ENCODE assay signal across 30 mouse cellular contexts in genomic region chr2:118484386-118484898, GRCm38 (mm10). TPM values are rescaled to one million over a fixed set of nuclear protein-coding genes. Genes with fewer than 3 reads are reported as not detected.
DNase-seq lines count a peak whose midpoint lies in the region; ATAC-seq lines count a peak whose summit lies in the region.
"Had no signal": no experiment of that assay in that cellular context is flagged by ENCODE, and none has a peak within 500 bp of the region (broad histone marks: within the 10 kb centered on the region; RNA-seq: fewer than 3 reads in every experiment).

No protein-coding gene starts in this region.

- H3K9me3 ChIP-seq in kidney, embryonic 14.5 days (ENCODE audit: control insufficient read depth, low read length) = peaks cover 4% of the 10 kb centered on the region; the same call in 1 of the 2 replicates
- H3K9me3 ChIP-seq: embryonic facial prominence, embryonic 15.5 days; forebrain, embryonic 12.5 days; G1E had no signal

- H3K27me3 ChIP-seq in kidney, embryonic 14.5 days (ENCODE audit: control insufficient read depth, insufficient read depth, low read length) = no peaks in the 10 kb centered on the region
- H3K27me3 ChIP-seq: CH12.LX; embryonic facial prominence, embryonic 13.5 days; embryonic facial prominence, embryonic 15.5 days; Patski had no signal

- H3K27ac ChIP-seq in kidney, embryonic 14.5 days (ENCODE audit: low read depth, low read length) = no peak overlapping the region
- H3K27ac ChIP-seq: embryonic facial prominence, embryonic 13.5 days; embryonic facial prominence, embryonic 15.5 days; forebrain, embryonic 10.5 days; forebrain, embryonic 12.5 days had no signal

- no peak for DNase-seq in frontal cortex, postnatal 14 days (ENCODE audit: low spot score in 2 of 2)
- DNase-seq in right cerebral cortex, adult 18-20 months = peak; percentile 23
- DNase-seq in right cerebral cortex, postnatal 4 days = no peak
- DNase-seq in brain, adult 2 months (ENCODE audit: low read depth, low spot score) = peak; percentile 59
- DNase-seq in right cerebral cortex, postnatal 25 days = peak; percentile 33
- no peak for DNase-seq in left cerebral cortex, adult 8-10 months (ENCODE audit: low spot score in 2 of 2)
- DNase-seq: adrenal gland, adult 8-10 months; adrenal gland, postnatal 14 days; adrenal gland, postnatal 36 days; B cell, adult 2 months; cerebellum, adult 11 months; cerebellum, adult 18-20 months; cerebellum, adult 8-10 months; cerebellum, adult 9-11 months; cerebellum, postnatal 14 days; cerebellum, postnatal 36 days; embryo, embryonic 11 days had no signal

- no peaks in the 10 kb centered on the region for H3K36me3 ChIP-seq in kidney, embryonic 14.5 days (ENCODE audit: control insufficient read depth, insufficient read depth, low read length)
- H3K36me3 ChIP-seq: embryonic facial prominence, embryonic 13.5 days; embryonic facial prominence, embryonic 15.5 days; forebrain, embryonic 10.5 days; forebrain, embryonic 12.5 days; G1E had no signal

- peak; percentile 34; the same call in 1 of the 2 replicates for ATAC-seq in frontal cortex, adult (ENCODE audit: low TSS enrichment)
- no peak for ATAC-seq in kidney, embryonic 14.5 days (ENCODE audit: low FRiP score, low TSS enrichment)
- ATAC-seq: activated CD4-positive, CD25-positive, alpha-beta regulatory T cell, adult 4 months; CD4-positive, CD25-positive, alpha-beta regulatory T cell, adult 4 months; forebrain, embryonic 14.5 days; Patski had no signal

- no peak overlapping the region for H3K9ac ChIP-seq in kidney, embryonic 14.5 days (ENCODE audit: low read depth, low read length)
- H3K9ac ChIP-seq: embryonic facial prominence, embryonic 13.5 days; embryonic facial prominence, embryonic 15.5 days; forebrain, embryonic 12.5 days had no signal

- H3K4me2 ChIP-seq in kidney, embryonic 14.5 days (replicated peaks; ENCODE audit: low read depth, low read length) = no peak overlapping the region
- H3K4me2 ChIP-seq: embryonic facial prominence, embryonic 13.5 days; embryonic facial prominence, embryonic 15.5 days; forebrain, embryonic 12.5 days had no signal

- no peaks in the 10 kb centered on the region for H3K4me1 ChIP-seq in kidney, embryonic 14.5 days (ENCODE audit: control insufficient read depth, insufficient read depth, low read length)
- H3K4me1 ChIP-seq: embryonic facial prominence, embryonic 13.5 days; forebrain, embryonic 12.5 days had no signal

- no peak overlapping the region for H3K4me3 ChIP-seq in kidney, embryonic 14.5 days (ENCODE audit: low read length)
- H3K4me3 ChIP-seq: embryonic facial prominence, embryonic 13.5 days; embryonic facial prominence, embryonic 15.5 days; erythroblast, embryonic 14.5 days; forebrain, embryonic 10.5 days; forebrain, embryonic 12.5 days had no signal

- 88% methylated on average over 9 of the region's 9 CpGs for WGBS in kidney, embryonic 14.5 days

RNA-seq across cellular contexts. Expression of gene Srp14, which starts 4.9 kb away (rescaled TPM):
- total RNA-seq in left cerebral cortex, adult 8-10 months (2022) = 100 to 1,000 TPM; 167 to 180 (median 175) TPM
- polyA plus RNA-seq in kidney, embryonic 14.5 days (2014; fragmentation: Nextera tagmentation; extraction: Ambion mirVana) = 234 and 300 TPM in 2 replicates

Comparison
In these comparisons a context has a peak if more than half of its experiments do, and no peak if none do; other contexts are left out.
1. DNase-seq: peak in right cerebral cortex, adult 18-20 months (single experiment), brain, adult 2 months (single experiment) and right cerebral cortex, postnatal 25 days (single experiment); none in frontal cortex, postnatal 14 days (0 of 2), right cerebral cortex, postnatal 4 days (single experiment) and left cerebral cortex, adult 8-10 months (0 of 2).